Mouse (Mus musculus) hindbrain, postnatal 0 days (tissue): ENCODE data around the gene Terf2ip. TPM values are rescaled to one million over a fixed set of nuclear protein-coding genes. Genes with fewer than 3 reads are reported as not detected.

ENCODE experiments used
- ATAC-seq: fragments of 200-750 bp; cut with Nextera tagmentation; 2 replicates; pipeline ENCODE4 v1.8.0; 2017; ENCODE audit warnings: mild to moderate bottlenecking, moderate TSS enrichment, moderate library complexity
- DNase-seq: peaks from one replicate; pipeline ENCODE4 v3.0.0-alpha.2; 2015; ENCODE audit warnings: low spot score
- H3K27ac ChIP-seq: fragments of 300-500 bp; sonication (generic); 2 replicates; pipeline ENCODE4 v1.5.1; 2014; ENCODE audit warnings: mild to moderate bottlenecking
- H3K27me3 ChIP-seq: fragments of 300-500 bp; sonication (generic); 2 replicates; pipeline ENCODE4 v1.6.1; 2014; ENCODE audit warnings: low read length, mixed read lengths; ENCODE audit not compliant: insufficient read depth
- H3K36me3 ChIP-seq: fragments of 300-500 bp; sonication (generic); 2 replicates; pipeline ENCODE4 v1.6.1; 2014; ENCODE audit warnings: low read length, mixed read lengths; ENCODE audit not compliant: insufficient read depth
- H3K4me1 ChIP-seq: fragments of 300-500 bp; sonication (generic); 2 replicates; pipeline ENCODE4 v1.6.1; 2014; ENCODE audit warnings: antibody characterized with exemption, low read length, mixed read lengths; ENCODE audit not compliant: insufficient read depth
- H3K4me2 ChIP-seq: fragments of 300-500 bp; sonication (generic); 2 replicates; pipeline ENCODE4 v1.6.1; 2014; ENCODE audit warnings: low read depth, mild to moderate bottlenecking, low read length, moderate library complexity, mixed read lengths
- H3K4me3 ChIP-seq: fragments of 300-500 bp; sonication (generic); 2 replicates; pipeline ENCODE4 v1.5.1; 2014; ENCODE audit warnings: low read length
- H3K9ac ChIP-seq: fragments of 300-500 bp; sonication (generic); replicated peaks from 2 replicates; pipeline ENCODE4 v1.6.1; 2014; ENCODE audit warnings: mild to moderate bottlenecking, low read length, moderate library complexity, mixed read lengths
- H3K9me3 ChIP-seq: fragments of 300-500 bp; sonication (generic); 2 replicates; pipeline ENCODE4 v1.6.1; 2016; ENCODE audit warnings: low read length, mixed read lengths
- CTCF ChIP-seq: IDR thresholded peaks from 2 replicates; pipeline ENCODE4 v1.5.1; 2016; ENCODE audit warnings: antibody characterized with exemption, control low read depth, low read depth
- WGBS: fragments of 180-500 bp; shearing (Covaris S2); extraction: QIAGEN DNeasy Blood & Tissue Kit; methylation state at CpG from one replicate; pipeline ENCODE4 v1.1.7; 2014; 5-methylcytosine and 5-hydroxymethylcytosine counted together
- polyA plus RNA-seq: library from polyadenylated mRNA; unstranded; fragments of >200 nt; fragmentation: Nextera tagmentation; extraction: Ambion mirVana; gene quantifications from 2 replicates; pipeline ENCODE4 v1.2.1, GENCODE M21; 2015
- total RNA-seq: library from RNA; depleted of rRNA; stranded (reverse); fragments of >200 nt; gene quantifications from 2 replicates; pipeline ENCODE4 v1.2.3, GENCODE M21; 2014

Terf2ip gene
- total and polyA plus RNA-seq, 2 experiments from 2014 or later = 51.1 to 60.8 TPM

- no peaks in the 10 kb centered on the region for H3K9me3 ChIP-seq
- H3K27me3 ChIP-seq = no peaks in the 10 kb centered on the region
- H3K36me3 ChIP-seq = no peaks in the 10 kb centered on the region
- H3K4me2 ChIP-seq = no peak overlapping the region
- no peak overlapping the region for H3K4me3 ChIP-seq
- no peaks in the 10 kb centered on the region for H3K4me1 ChIP-seq
- DNase-seq (no peak), ATAC-seq (no peak)
- WGBS = 54% methylated on average over 7 of the region's 7 CpGs
- no peak overlapping the region for H3K9ac ChIP-seq
- H3K27ac ChIP-seq = no peak overlapping the region
- TF ChIP-seq CTCF = no peak
Observed at GRCm38 (mm10) chr8:112033071-112033470, 21.9 kb downstream of the Terf2ip start.

- no peaks in the 10 kb centered on the region for H3K9me3 ChIP-seq
- no peak overlapping the region for H3K4me2 ChIP-seq
- H3K9ac ChIP-seq = no peak overlapping the region
- no peaks in the 10 kb centered on the region for H3K27me3 ChIP-seq
- no peaks in the 10 kb centered on the region for H3K36me3 ChIP-seq
- no peak overlapping the region for H3K27ac ChIP-seq
- ATAC-seq (no peak), DNase-seq (peak; percentile 81)
- no peak overlapping the region for H3K4me3 ChIP-seq
- 17% methylated on average over 8 of the region's 8 CpGs for WGBS
- no peaks in the 10 kb centered on the region for H3K4me1 ChIP-seq
- peak; percentile 82 for TF ChIP-seq CTCF
Observed at GRCm38 (mm10) chr8:112034603-112035002, 23.4 kb downstream of the Terf2ip start.

GRCm38 (mm10) chr8:112037521-112037920 is 26.3 kb downstream of the Terf2ip start:
- Histone ChIP-seq H3K27ac (no peak overlapping the region), H3K4me2 (no peak overlapping the region), H3K9ac (no peak overlapping the region), H3K4me3 (no peak overlapping the region), H3K9me3 (no peaks in the 10 kb centered on the region), H3K4me1 (no peaks in the 10 kb centered on the region), H3K36me3 (no peaks in the 10 kb centered on the region), H3K27me3 (no peaks in the 10 kb centered on the region)
- ATAC-seq = no peak
- 87% methylated on average over 18 of the region's 18 CpGs for WGBS
- TF ChIP-seq CTCF = no peak
- no peak for DNase-seq

GRCm38 (mm10) chr8:112045182-112045581 is 34.0 kb downstream of the Terf2ip start:
- Histone ChIP-seq H3K4me2 (no peak overlapping the region), H3K4me3 (no peak overlapping the region), H3K9me3 (no peaks in the 10 kb centered on the region), H3K4me1 (no peaks in the 10 kb centered on the region), H3K9ac (no peak overlapping the region), H3K27me3 (no peaks in the 10 kb centered on the region), H3K27ac (no peak overlapping the region), H3K36me3 (no peaks in the 10 kb centered on the region)
- no peak for ATAC-seq
- peak; percentile 53 for TF ChIP-seq CTCF
- 89% methylated on average over 5 of the region's 5 CpGs for WGBS
- no peak for DNase-seq

- DNase-seq (peak; percentile 95), ATAC-seq (peak; percentile 88)
- Histone ChIP-seq H3K4me3 (no peak overlapping the region), H3K27ac (no peak overlapping the region), H3K27me3 (no peaks in the 10 kb centered on the region), H3K36me3 (no peaks in the 10 kb centered on the region), H3K4me1 (no peaks in the 10 kb centered on the region), H3K9me3 (no peaks in the 10 kb centered on the region), H3K9ac (no peak overlapping the region), H3K4me2 (no peak overlapping the region)
- TF ChIP-seq CTCF = peak; percentile 97
- WGBS = 1% methylated on average over 7 of the region's 7 CpGs
Observed at GRCm38 (mm10) chr8:112045896-112046295, 34.7 kb downstream of the Terf2ip start.

- 68% methylated on average over 6 of the region's 6 CpGs for WGBS
Observed at GRCm38 (mm10) chr8:112048293-112048692, 37.1 kb downstream of the Terf2ip start.

GRCm38 (mm10) chr8:112049984-112050383 is 38.8 kb downstream of the Terf2ip start:
- ATAC-seq (no peak), DNase-seq (no peak)
- Histone ChIP-seq H3K27ac (no peak overlapping the region), H3K9me3 (no peaks in the 10 kb centered on the region), H3K4me2 (no peak overlapping the region), H3K36me3 (no peaks in the 10 kb centered on the region), H3K4me3 (no peak overlapping the region), H3K4me1 (no peaks in the 10 kb centered on the region), H3K27me3 (no peaks in the 10 kb centered on the region), H3K9ac (no peak overlapping the region)
- TF ChIP-seq CTCF = peak; percentile 38
- WGBS = 88% methylated on average over 6 of the region's 6 CpGs

More at GRCm38 (mm10) chr8:112048293-112048692, 37.1 kb downstream of the Terf2ip start:
- no peaks in the 10 kb centered on the region for H3K27me3 ChIP-seq
- H3K9ac ChIP-seq = no peak overlapping the region
- H3K36me3 ChIP-seq = no peaks in the 10 kb centered on the region
- no peak for ATAC-seq
- no peaks in the 10 kb centered on the region for H3K4me1 ChIP-seq
- H3K9me3 ChIP-seq = no peaks in the 10 kb centered on the region
- no peak overlapping the region for H3K4me3 ChIP-seq
- peak; percentile 46 for DNase-seq
- TF ChIP-seq CTCF = peak; percentile 56
- no peak overlapping the region for H3K27ac ChIP-seq
- no peak overlapping the region for H3K4me2 ChIP-seq
